Mouse (Mus musculus): ENCODE measurements around the gene Kmt2d. TPM values are rescaled to one million over a fixed set of nuclear protein-coding genes. Genes with fewer than 3 reads are reported as not detected.
A peak's percentile ranks its signal among the peaks of the same experiment; 100 is the strongest.
"Not testable (repeated sequence)": the region's sequence is repeated elsewhere in the genome, so short reads cannot be mapped to it uniquely, and the experiment has no call there.

Gene Kmt2d
- total RNA-seq (2021) = 10 to 100 TPM; 63.2 to 64.5 TPM
- long read RNA-seq, experiment 1, partial matches to known transcripts = 1 of 11 reads
- long read RNA-seq, experiment 1, other reads (novel, unspliced or antisense) = 10 of 11 reads
- long read RNA-seq, experiment 2, partial matches to known transcripts = 1 of 8 reads
- long read RNA-seq, experiment 2, other reads (novel, unspliced or antisense) = 7 of 8 reads

DNA sequence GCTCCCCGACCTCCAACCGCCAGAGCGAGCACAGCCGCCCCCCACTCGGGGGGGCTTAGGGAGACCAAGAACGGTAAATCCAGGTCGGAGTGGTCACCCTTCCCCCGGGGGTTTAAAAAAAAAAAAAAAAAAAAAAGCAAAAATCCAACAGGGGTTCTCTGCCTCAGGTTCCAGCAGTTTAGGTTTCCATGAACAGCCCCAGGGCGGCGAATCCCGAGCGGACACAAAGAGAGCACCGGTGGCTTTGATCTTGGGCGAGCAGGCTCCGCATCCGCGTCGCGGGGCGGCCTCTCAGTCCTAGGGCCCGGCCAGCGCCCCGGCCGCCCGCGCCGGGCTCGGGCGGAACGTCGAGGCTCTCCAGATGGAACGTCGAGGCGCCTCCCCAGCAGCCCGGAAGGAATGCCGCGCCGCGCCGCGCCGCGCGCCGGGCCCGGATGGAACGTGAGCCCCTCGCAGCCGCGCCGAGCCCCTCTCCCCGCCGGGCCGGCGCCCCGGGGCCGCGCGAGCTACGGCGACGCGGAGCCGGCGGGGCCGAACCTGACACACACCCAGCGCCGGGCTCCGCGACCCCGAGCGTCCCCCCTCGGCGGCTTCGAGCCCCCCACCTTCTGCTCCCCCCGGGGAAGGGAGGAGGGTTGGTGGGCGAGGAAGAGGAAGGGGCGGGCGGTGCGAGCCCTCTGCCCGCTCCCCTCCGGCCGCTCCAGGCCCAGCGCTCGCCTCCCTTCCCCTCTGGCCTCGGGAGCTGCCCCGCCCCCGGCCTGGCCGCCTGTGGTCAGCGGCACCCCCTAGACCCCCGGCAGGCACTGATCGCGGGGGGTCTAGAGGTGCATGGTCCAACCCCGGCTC, at the start of gene Kmt2d:
Gene Kmt2d, minus strand, starts transcription at position 135 of the 846 bp plus-strand sequence.
- intact Hi-C loops (cut with DNase I) = no loop called here

DNA sequence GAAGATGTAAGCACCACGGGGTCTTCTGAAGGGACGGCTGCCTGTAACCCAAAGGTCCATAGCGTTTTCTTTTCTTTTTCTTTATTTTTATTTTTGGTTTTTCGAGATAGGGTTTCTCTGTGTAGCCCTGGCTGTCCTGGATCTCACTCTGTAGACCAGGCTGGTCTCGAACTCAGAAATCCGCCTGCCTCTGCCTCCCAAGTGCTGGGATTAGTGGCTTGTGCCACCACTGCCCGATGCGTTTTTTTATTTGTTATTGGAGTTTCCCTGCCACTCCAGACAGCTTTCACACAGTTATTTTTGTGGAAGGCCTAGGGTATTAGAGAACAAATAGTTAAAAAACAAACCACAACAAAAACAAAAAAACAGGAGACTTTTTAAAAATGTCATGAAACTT, 47.5 kb upstream of the Kmt2d start:
- intact Hi-C loops (cut with DNase I); DNase-seq: not testable (repeated sequence)

More for the DNA sequence above, at the start of gene Kmt2d:
- DNase-seq = peak; percentile 47 to 68

- DNase-seq = peak; percentile 98 to 99
- intact Hi-C loops (cut with DNase I) = no loop called here
These were observed 46.8 kb upstream of the Kmt2d start, which contains the start of gene Lmbr1l for GRCm38 (mm10) chr15:98917538-98918498. Lmbr1l (minus strand) TSS chr15:98918231.

DNA sequence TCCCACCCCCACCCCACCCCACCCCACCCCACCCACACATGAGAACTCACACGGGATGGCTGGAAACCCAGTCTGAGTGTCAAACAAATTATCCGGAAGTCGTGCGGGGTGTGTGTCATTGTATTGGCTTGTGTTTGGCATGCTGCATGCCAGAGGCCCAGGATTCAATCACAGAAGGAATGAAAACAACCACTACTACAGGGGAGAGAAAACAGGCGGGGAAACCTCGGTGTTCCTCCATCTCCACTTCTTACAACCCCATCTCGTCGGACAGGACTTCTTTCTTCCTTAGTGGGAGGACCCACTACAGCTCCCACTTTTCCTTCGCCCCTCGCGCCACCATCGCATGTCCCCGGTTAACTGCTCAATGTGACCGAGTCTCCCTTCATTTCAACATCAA, 46.1 kb upstream of the Kmt2d start:
- intact Hi-C loops (cut with DNase I) = no loop called here
- no peak for DNase-seq

- no peak for DNase-seq
- intact Hi-C loops (cut with DNase I) = no loop called here
These were observed 45.0 kb upstream of the Kmt2d start for GRCm38 (mm10) chr15:98916016-98916415.

GRCm38 (mm10) chr15:98914903-98915302, 43.9 kb upstream of the Kmt2d start:
- DNase-seq = no peak
- intact Hi-C loops (cut with DNase I) = no loop called here

DNA sequence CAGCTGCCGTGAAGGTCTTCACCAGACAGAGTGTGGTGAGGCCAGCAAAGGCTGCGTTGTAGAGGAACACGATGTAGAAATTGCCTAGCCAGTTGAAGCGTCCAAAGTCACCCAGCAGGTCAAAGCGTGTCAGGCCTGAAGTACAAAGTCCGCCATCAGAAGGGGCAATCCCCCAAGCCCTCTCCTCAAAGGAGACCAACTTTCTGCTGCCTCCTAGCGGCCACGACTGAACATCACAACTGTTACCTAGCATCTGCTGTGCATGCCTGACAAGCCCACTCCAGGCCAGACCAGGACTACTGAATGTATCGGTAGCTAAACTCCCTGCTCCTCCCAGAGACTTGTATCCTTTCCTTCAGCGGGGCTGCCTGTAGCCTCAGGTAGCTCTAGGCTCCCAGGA, 33.7 kb upstream of the Kmt2d start:
- peak; percentile 42 to 55 for DNase-seq
- intact Hi-C loops (cut with DNase I) = no loop called here

GRCm38 (mm10) chr15:98902600-98902999, 31.6 kb upstream of the Kmt2d start:
- intact Hi-C loops (cut with DNase I) = loop anchor here (2.0 kb wide), 1 partner anchor 26 kb away; no protein-coding TSS in a partner anchor
- DNase-seq = no peak

DNA sequence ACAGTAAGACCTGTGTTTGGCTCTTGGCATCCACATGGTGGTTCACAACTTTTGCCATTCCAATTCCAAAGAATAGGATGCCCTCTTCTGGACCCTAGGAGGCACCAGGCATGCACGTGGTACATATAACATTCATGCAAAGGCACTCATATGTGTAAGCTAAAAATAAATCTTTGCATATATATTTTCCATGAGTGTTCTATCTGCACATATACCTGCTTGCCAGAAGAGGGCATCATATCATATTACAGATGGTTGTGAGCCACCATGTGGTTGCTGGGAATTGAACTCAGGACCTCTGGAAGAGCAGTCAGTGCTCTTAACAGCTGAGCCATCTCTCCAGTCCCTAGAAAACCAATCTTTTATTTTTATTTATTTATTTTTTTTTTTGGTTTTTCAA, 30.5 kb upstream of the Kmt2d start:
- intact Hi-C loops (cut with DNase I) = no loop called here
- no peak for DNase-seq

- intact Hi-C loops (cut with DNase I) = no loop called here
- DNase-seq = peak in 1 of 2 experiments; percentile 21
These were observed 27.2 kb upstream of the Kmt2d start, which contains the start of gene Dhh for GRCm38 (mm10) chr15:98897928-98898800. Dhh (minus strand) TSS chr15:98898540.

GRCm38 (mm10) chr15:98897495-98897894, 26.5 kb upstream of the Kmt2d start:
- peak; percentile 48 to 50 for DNase-seq
- intact Hi-C loops (cut with DNase I) = no loop called here

GRCm38 (mm10) chr15:98895635-98896589, 24.9 kb upstream of the Kmt2d start:
- DNase-seq = peak; percentile 49 to 58
- intact Hi-C loops (cut with DNase I) = no loop called here

- intact Hi-C loops (cut with DNase I) = no loop called here
- DNase-seq = no peak
These were observed 24.0 kb upstream of the Kmt2d start for GRCm38 (mm10) chr15:98894746-98895634.

GRCm38 (mm10) chr15:98893940-98894745, 23.1 kb upstream of the Kmt2d start, which contains the start of gene Rhebl1:
Rhebl1 (minus strand) TSS chr15:98894540.
- intact Hi-C loops (cut with DNase I) = no loop called here
- peak; percentile 48 to 55 for DNase-seq

GRCm38 (mm10) chr15:98893036-98893435, 22.0 kb upstream of the Kmt2d start:
- intact Hi-C loops (cut with DNase I) = no loop called here
- no peak for DNase-seq

DNA sequence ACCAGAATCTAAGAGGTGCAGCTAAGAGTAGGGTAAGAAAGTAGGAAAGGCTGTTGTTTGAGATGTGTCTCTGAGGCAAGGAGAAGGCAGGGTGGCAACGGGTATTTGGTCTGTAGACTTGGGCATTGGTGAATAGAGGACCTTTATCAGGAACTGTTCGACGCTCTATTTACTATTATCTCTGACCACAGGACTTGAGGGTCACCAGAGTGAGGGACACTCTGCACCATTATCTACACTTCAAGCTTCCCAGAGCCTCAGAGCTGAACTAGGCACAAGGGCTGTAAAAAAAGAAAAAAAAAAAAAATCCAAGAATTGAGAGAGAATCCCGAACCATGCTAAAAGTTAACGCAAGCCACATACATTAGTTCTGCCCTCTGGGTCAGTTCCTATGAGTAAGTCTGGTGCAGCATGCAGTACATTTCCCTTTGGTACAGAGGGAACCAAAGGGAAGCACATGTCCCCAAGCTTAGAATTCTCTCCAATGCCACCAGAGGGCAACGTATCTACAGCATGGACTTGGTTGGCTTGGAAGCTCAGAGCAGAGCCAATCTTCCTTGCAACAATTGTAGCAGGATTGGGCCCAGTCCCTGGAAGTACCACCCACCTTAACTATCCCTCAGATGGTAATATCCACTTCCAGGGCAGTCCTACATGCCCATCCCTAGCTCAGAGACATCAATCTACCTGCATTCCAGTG, 21.1 kb upstream of the Kmt2d start:
- intact Hi-C loops (cut with DNase I) = loop anchor here (1.0 kb wide), 2 partner anchors 36 to 102 kb away; no protein-coding TSS in a partner anchor
- peak; percentile 54 to 73 for DNase-seq
